Mouse (Mus musculus): ENCODE measurements around the gene Hmgn2. TPM values are rescaled to one million over a fixed set of nuclear protein-coding genes. Genes with fewer than 3 reads are reported as not detected.
A peak's percentile ranks its signal among the peaks of the same experiment; 100 is the strongest.

Hmgn2 gene
- total RNA-seq, 1 experiment = 205 TPM

DNA sequence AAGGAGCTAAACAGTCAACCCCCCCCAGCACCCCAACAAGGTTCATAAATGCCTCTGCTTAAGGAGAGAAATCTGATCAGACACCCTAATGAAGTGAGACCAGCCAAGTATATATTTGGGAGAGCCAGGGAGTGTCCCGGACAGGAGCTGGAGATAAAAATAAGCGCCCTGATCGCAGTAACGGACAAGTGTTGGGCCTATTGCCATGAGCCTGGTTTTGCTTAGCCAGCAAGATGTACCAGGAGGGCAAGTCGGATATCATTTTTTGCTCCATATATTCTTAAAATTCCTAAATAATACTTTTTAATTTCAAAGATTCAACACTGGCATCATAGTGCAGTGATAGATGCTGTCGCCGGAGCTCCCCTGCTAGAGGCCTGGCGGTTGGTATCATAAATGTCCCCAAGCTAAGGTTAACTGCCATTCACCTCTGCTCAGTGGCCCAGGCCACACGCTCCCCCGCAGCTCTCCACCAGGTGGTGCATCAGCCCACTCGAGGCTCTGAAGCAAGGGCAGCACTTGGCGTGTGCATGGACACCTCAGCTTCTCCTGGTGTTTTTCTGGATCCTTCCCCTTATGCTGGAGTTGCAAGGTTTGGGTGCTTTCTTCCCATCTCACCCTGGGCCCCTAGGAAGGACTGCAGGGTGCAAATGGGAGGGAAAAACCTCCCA, 44.5 kb upstream of the Hmgn2 start:
- Histone ChIP-seq H3K36me3 (ENCODE audit: control insufficient read depth, insufficient read depth, low read length, poor library complexity, severe bottlenecking) (peaks cover 11% of the 10 kb centered on the region; the same call in 1 of the 2 replicates), H3K4me1 (ENCODE audit: control insufficient read depth in 2 of 2, insufficient read depth in 2 of 2, low read length in 2 of 2, poor library complexity in 1 of 2) (peaks cover 8 to 10% of the 10 kb centered on the region in 2 experiments), H3K4me3 (ENCODE audit: insufficient read depth in 1 of 2, low read depth in 1 of 2, low read length in 2 of 2, poor library complexity in 1 of 2, severe bottlenecking in 1 of 2) (no peak overlapping the region; a peak in 1 of 4 replicates), H3K9me3 (ENCODE audit: control insufficient read depth, insufficient read depth, low read depth, low read length) (no peaks in the 10 kb centered on the region), H3K9ac (ENCODE audit: insufficient read depth, low read depth, low read length, poor library complexity, severe bottlenecking) (peak overlapping the region; percentile 27; the same call in 1 of the 2 replicates), H3K27ac (ENCODE audit: insufficient read depth, low read depth, low read length, poor library complexity, severe bottlenecking) (peak overlapping the region; percentile 6; the same call in 1 of the 2 replicates)
- TF ChIP-seq MAFK (IDR thresholded peaks at IDR 0.05; ENCODE audit: insufficient read depth, low read depth, low read length) (peak; percentile 61; the same call in 1 of the 2 replicates), CHD2 (IDR thresholded peaks at IDR 0.05; ENCODE audit: low read depth, low read length) (no peak)
- peak; percentile 44 for DNase-seq (ENCODE audit: low read depth, low spot score)
- in situ Hi-C loops (cut with MboI; ENCODE audit: low sequenced_read_pairs in 2 of 2, unreplicated experiment in 2 of 2) = no loop called here

DNA sequence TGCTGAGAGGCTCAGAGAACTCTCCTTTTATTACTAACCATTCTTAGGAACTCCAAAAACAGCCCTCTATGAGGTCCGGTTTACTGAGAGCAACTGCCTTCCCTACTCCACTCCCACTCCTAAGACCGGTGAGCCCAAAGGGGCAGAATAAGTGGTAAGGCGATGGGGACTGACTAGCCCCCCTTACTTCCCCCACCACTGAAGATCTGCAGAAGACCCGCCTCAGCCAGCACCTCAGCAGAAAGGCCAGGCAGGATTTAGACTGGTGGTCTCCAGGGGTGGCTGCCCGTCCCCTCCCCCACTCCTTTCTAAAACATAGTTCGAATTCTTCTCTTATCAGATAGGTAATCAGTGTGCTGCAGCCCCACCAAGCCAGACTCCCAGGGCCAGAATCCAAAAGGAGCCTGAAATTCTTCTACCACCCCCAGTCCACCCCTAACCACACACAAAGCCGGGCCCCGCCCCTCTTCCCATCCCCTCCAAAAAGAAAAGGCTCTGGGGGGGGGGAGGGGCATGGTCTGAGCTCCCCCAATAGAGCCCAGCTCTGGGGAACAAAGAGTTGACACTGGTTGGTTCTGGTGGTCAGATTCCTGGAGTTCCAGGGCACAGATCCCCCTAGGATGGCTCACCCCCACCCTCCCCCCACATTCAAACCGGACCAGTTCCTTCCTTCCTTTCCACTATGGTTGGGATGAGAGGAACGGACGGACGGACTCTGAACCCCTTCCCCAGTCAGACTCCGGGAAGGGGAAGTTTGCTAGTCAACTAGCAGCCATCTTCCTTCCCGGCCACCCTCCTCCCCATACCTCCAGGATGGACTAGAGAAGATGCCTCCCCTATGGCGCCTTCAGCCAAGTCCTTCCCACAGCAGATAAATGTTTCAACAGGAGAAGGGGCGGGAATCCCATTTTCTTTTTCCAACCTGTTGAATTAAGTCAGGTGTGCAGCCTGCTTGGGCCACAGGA, 43.3 kb upstream of the Hmgn2 start:
- in situ Hi-C loops (cut with MboI; ENCODE audit: low sequenced_read_pairs in 2 of 2, unreplicated experiment in 2 of 2) = no loop called here
- H3K9ac ChIP-seq (ENCODE audit: insufficient read depth, low read depth, low read length, poor library complexity, severe bottlenecking) = peak overlapping the region; percentile 58; the same call in 1 of the 2 replicates
- TF ChIP-seq HCFC1 (IDR thresholded peaks at IDR 0.05; ENCODE audit: borderline replicate concordance, insufficient read depth, low read length) (no peak), MAFK (IDR thresholded peaks at IDR 0.05; ENCODE audit: insufficient read depth, low read depth, low read length) (no peak), CHD2 (IDR thresholded peaks at IDR 0.05; ENCODE audit: low read depth, low read length) (peak; percentile 58; the same call in 1 of the 2 replicates), ZC3H11A (IDR thresholded peaks at IDR 0.05; ENCODE audit: borderline replicate concordance, low read depth, low read length) (no peak), ZNF384 (IDR thresholded peaks at IDR 0.05; ENCODE audit: low read depth, low read length) (no peak)
- H3K27ac ChIP-seq (ENCODE audit: insufficient read depth, low read depth, low read length, poor library complexity, severe bottlenecking) = peak overlapping the region; percentile 91
- H3K4me1 ChIP-seq (ENCODE audit: control insufficient read depth in 2 of 2, insufficient read depth in 2 of 2, low read length in 2 of 2, poor library complexity in 1 of 2) = peaks cover 8 to 13% of the 10 kb centered on the region in 2 experiments
- H3K36me3 ChIP-seq (ENCODE audit: control insufficient read depth, insufficient read depth, low read length, poor library complexity, severe bottlenecking) = peaks cover 16% of the 10 kb centered on the region; the same call in 1 of the 2 replicates
- DNase-seq (ENCODE audit: low read depth, low spot score) = peak; percentile 74
- peak overlapping the region; percentile 29 to 55 for H3K4me3 ChIP-seq (ENCODE audit: insufficient read depth in 1 of 2, low read depth in 1 of 2, low read length in 2 of 2, poor library complexity in 1 of 2, severe bottlenecking in 1 of 2)
- no peaks in the 10 kb centered on the region for H3K9me3 ChIP-seq (ENCODE audit: control insufficient read depth, insufficient read depth, low read depth, low read length)

DNA sequence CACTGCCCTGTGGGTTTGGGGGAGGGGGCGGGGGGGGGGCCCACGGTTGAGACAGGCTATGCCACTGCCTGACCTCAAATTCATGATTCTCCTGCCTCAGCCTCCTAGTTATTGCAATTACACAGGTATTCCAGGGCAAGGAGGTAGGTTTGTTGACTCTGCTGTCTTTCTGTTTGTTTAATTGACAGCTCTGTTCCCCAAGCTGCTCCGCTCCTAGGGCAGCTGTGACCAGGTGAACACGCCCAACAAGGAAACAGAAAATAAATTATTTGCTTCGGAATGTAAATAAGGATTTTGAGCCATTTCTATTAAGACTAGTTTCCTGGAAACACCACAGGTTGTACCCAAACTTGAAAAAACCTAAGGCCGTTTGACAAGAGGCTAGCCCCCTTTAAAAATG, 41.3 kb upstream of the Hmgn2 start:
- no peak for DNase-seq (ENCODE audit: low read depth, low spot score)
- H3K27ac ChIP-seq (ENCODE audit: insufficient read depth, low read depth, low read length, poor library complexity, severe bottlenecking) = no peak overlapping the region
- in situ Hi-C loops (cut with MboI; ENCODE audit: low sequenced_read_pairs in 2 of 2, unreplicated experiment in 2 of 2) = no loop called here
- H3K4me1 ChIP-seq (ENCODE audit: control insufficient read depth in 2 of 2, insufficient read depth in 2 of 2, low read length in 2 of 2, poor library complexity in 1 of 2) = peaks cover 8 to 20% of the 10 kb centered on the region in 2 experiments
- no peak overlapping the region for H3K4me3 ChIP-seq (ENCODE audit: insufficient read depth in 1 of 2, low read depth in 1 of 2, low read length in 2 of 2, poor library complexity in 1 of 2, severe bottlenecking in 1 of 2)
- H3K9me3 ChIP-seq (ENCODE audit: control insufficient read depth, insufficient read depth, low read depth, low read length) = no peaks in the 10 kb centered on the region
- no peak overlapping the region for H3K9ac ChIP-seq (ENCODE audit: insufficient read depth, low read depth, low read length, poor library complexity, severe bottlenecking)
- TF ChIP-seq MAFK (IDR thresholded peaks at IDR 0.05; ENCODE audit: insufficient read depth, low read depth, low read length) = no peak
- TF ChIP-seq HCFC1 (IDR thresholded peaks at IDR 0.05; ENCODE audit: borderline replicate concordance, insufficient read depth, low read length) = no peak
- TF ChIP-seq ZNF384 (IDR thresholded peaks at IDR 0.05; ENCODE audit: low read depth, low read length) = no peak
- peaks cover 24% of the 10 kb centered on the region for H3K36me3 ChIP-seq (ENCODE audit: control insufficient read depth, insufficient read depth, low read length, poor library complexity, severe bottlenecking)

DNA sequence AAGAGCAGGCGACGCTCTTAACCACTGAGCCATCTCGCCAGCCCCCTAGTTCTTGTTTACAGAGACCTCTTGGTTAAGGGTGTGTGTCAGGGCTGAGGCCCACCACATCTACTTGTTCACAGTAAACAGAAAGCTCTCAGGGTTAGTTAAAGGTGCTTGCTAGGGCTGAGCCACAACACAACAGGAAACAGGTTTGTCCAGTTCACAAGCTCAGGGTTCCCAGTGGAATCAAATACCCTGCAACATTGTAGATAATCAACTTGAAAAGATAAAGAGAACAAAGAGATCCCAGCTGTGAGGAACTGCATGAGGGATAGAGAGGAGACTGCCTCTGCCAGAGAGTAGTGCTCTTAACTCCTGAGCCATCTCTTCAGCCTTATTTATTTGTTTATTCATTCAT, 38.4 kb upstream of the Hmgn2 start:
- Histone ChIP-seq H3K4me3 (ENCODE audit: insufficient read depth in 1 of 2, low read depth in 1 of 2, low read length in 2 of 2, poor library complexity in 1 of 2, severe bottlenecking in 1 of 2) (no peak overlapping the region), H3K27ac (ENCODE audit: insufficient read depth, low read depth, low read length, poor library complexity, severe bottlenecking) (no peak overlapping the region), H3K36me3 (ENCODE audit: control insufficient read depth, insufficient read depth, low read length, poor library complexity, severe bottlenecking) (peaks cover 30% of the 10 kb centered on the region), H3K9ac (ENCODE audit: insufficient read depth, low read depth, low read length, poor library complexity, severe bottlenecking) (no peak overlapping the region), H3K4me1 (ENCODE audit: control insufficient read depth in 2 of 2, insufficient read depth in 2 of 2, low read length in 2 of 2, poor library complexity in 1 of 2) (peaks cover 5 to 20% of the 10 kb centered on the region in 2 experiments), H3K9me3 (ENCODE audit: control insufficient read depth, insufficient read depth, low read depth, low read length) (no peaks in the 10 kb centered on the region)
- DNase-seq (ENCODE audit: low read depth, low spot score) = no peak
- TF ChIP-seq ZNF384 (IDR thresholded peaks at IDR 0.05; ENCODE audit: low read depth, low read length) (no peak), HCFC1 (IDR thresholded peaks at IDR 0.05; ENCODE audit: borderline replicate concordance, insufficient read depth, low read length) (no peak), CHD2 (IDR thresholded peaks at IDR 0.05; ENCODE audit: low read depth, low read length) (no peak), ZC3H11A (IDR thresholded peaks at IDR 0.05; ENCODE audit: borderline replicate concordance, low read depth, low read length) (no peak), MAFK (IDR thresholded peaks at IDR 0.05; ENCODE audit: insufficient read depth, low read depth, low read length) (no peak)
- in situ Hi-C loops (cut with MboI; ENCODE audit: low sequenced_read_pairs in 2 of 2, unreplicated experiment in 2 of 2) = no loop called here
